Mouse (Mus musculus): ENCODE data around the gene Fthl17e. TPM values are rescaled to one million over a fixed set of nuclear protein-coding genes. Genes with fewer than 3 reads are reported as not detected.
"Not testable (repeated sequence)": the region's sequence is repeated elsewhere in the genome, so short reads cannot be mapped to it uniquely, and the experiment has no call there.

The Fthl17e gene
- total RNA-seq (2014; rRNA removed): not detected in 2 replicates
- not detected in 2 replicates for polyA plus RNA-seq (2015; fragmentation: Nextera tagmentation; extraction: Ambion mirVana)

DNA sequence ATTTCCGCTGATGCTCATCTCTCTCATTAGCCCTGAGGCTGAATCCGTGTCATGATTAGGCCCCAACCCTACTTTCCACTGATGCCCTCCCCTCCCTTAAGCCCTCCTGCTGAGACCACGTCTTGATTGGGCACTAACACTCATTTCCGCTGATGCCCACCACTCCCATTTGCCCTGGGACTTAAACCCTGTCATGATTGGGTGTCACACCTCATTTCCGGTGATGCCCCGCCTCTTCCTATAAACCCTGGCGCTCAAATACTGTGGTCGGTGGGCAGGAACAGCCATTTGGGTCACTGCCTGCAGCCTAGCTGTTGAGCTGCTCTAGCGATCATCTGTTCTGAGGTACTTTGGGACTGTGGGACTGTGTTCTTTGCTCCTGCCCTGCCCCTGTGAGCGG, at the start of gene Fthl17e:
TSS of gene Fthl17e (plus strand) at position 301 of the 400 bp plus-strand sequence.
- not testable (repeated sequence) for ATAC-seq (ENCODE audit: low FRiP score)

DNA sequence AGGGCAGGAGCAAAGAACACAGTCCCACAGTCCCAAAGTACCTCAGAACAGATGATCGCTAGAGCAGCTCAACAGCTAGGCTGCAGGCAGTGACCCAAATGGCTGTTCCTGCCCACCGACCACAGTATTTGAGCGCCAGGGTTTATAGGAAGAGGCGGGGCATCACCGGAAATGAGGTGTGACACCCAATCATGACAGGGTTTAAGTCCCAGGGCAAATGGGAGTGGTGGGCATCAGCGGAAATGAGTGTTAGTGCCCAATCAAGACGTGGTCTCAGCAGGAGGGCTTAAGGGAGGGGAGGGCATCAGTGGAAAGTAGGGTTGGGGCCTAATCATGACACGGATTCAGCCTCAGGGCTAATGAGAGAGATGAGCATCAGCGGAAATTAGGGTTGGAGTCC, 46.6 kb upstream of the Fthl17e start, which contains the start of gene Fthl17d:
TSS of gene Fthl17d (minus strand) at position 101 of the 400 bp plus-strand sequence.
- H3K9me3 ChIP-seq (ENCODE audit: low read length); H3K4me3 ChIP-seq (ENCODE audit: low read depth, low read length); DNase-seq (ENCODE audit: low spot score); H3K27me3 ChIP-seq (ENCODE audit: insufficient read depth, low read length); H3K36me3 ChIP-seq (ENCODE audit: insufficient read depth, low read length); H3K4me2 ChIP-seq (ENCODE audit: low read depth, low read length, poor library complexity, severe bottlenecking); ATAC-seq (ENCODE audit: low FRiP score); H3K9ac ChIP-seq (replicated peaks; ENCODE audit: low read length, poor library complexity, severe bottlenecking); H3K27ac ChIP-seq (ENCODE audit: low read depth, low read length); H3K4me1 ChIP-seq (ENCODE audit: insufficient read depth, low read length): not testable (repeated sequence)
- WGBS: no CpG with 5 or more reads among the region's 9 CpGs

More for the DNA sequence above, at the start of gene Fthl17e:
- WGBS: no CpG with 5 or more reads among the region's 10 CpGs
- DNase-seq (ENCODE audit: low spot score); H3K4me1 ChIP-seq (ENCODE audit: insufficient read depth, low read length); H3K4me2 ChIP-seq (ENCODE audit: low read depth, low read length, poor library complexity, severe bottlenecking); H3K4me3 ChIP-seq (ENCODE audit: low read depth, low read length); H3K9ac ChIP-seq (replicated peaks; ENCODE audit: low read length, poor library complexity, severe bottlenecking); H3K27me3 ChIP-seq (ENCODE audit: insufficient read depth, low read length); H3K36me3 ChIP-seq (ENCODE audit: insufficient read depth, low read length); H3K9me3 ChIP-seq (ENCODE audit: low read length); H3K27ac ChIP-seq (ENCODE audit: low read depth, low read length): not testable (repeated sequence)

DNA sequence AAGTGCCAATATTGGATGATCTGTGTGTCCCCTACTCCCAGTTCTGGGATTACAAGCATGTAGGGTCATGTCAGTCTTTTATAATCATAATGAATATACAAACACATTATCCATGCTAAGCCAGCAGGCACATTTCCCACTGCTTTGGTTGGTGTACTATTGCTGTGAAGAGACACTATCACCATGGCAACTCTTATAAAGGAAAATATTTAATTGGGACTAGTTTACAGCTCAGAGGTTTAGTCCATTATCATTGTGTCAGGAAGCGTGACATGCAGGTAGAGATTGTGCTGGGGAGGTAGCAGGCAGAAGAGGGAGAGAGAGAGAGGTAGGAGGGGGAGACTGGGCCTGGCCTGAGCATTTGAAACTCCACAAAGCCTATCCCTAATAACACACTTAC, 17.2 kb upstream of the Fthl17e start:
- Histone ChIP-seq H3K9me3 (ENCODE audit: low read length) (no peaks in the 10 kb centered on the region), H3K27ac (ENCODE audit: low read depth, low read length) (no peak overlapping the region), H3K4me2 (ENCODE audit: low read depth, low read length, poor library complexity, severe bottlenecking) (no peak overlapping the region), H3K27me3 (ENCODE audit: insufficient read depth, low read length) (no peaks in the 10 kb centered on the region), H3K36me3 (ENCODE audit: insufficient read depth, low read length) (no peaks in the 10 kb centered on the region), H3K4me3 (ENCODE audit: low read depth, low read length) (no peak overlapping the region), H3K4me1 (ENCODE audit: insufficient read depth, low read length) (no peaks in the 10 kb centered on the region), H3K9ac (replicated peaks; ENCODE audit: low read length, poor library complexity, severe bottlenecking) (no peak overlapping the region)
- WGBS: 40% methylated on average over 1 of the region's 1 CpGs
- peak; percentile 8 for DNase-seq (ENCODE audit: low spot score)
- ATAC-seq (ENCODE audit: low FRiP score): peak; percentile 44; the same call in 1 of the 2 replicates
- TF ChIP-seq CTCF (IDR thresholded peaks at IDR 0.05): no peak

DNA sequence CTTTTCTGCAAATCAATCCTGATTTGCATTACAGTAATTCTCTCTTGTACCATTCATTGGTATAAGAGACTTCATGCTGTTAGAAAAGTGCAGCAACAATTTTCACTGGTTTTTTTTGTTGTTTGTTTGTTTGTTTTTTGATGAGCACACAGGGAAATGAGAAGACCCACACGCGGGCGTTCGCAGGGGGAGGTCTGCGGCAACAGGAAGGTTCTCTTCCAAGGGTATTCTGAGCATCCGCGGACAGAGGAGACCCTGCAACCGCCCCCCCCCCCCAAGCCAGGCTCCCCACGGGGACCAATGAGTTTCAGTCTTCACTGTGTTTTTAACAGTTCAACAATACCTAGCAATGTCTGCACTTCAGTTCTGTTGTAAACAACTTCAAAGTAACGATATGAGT, 13.8 kb upstream of the Fthl17e start:
- Histone ChIP-seq H3K36me3 (ENCODE audit: insufficient read depth, low read length) (no peaks in the 10 kb centered on the region), H3K4me2 (ENCODE audit: low read depth, low read length, poor library complexity, severe bottlenecking) (no peak overlapping the region), H3K9ac (replicated peaks; ENCODE audit: low read length, poor library complexity, severe bottlenecking) (no peak overlapping the region), H3K4me1 (ENCODE audit: insufficient read depth, low read length) (no peaks in the 10 kb centered on the region), H3K27ac (ENCODE audit: low read depth, low read length) (no peak overlapping the region), H3K9me3 (ENCODE audit: low read length) (no peaks in the 10 kb centered on the region), H3K4me3 (ENCODE audit: low read depth, low read length) (no peak overlapping the region), H3K27me3 (ENCODE audit: insufficient read depth, low read length) (no peaks in the 10 kb centered on the region)
- no peak for TF ChIP-seq CTCF (IDR thresholded peaks at IDR 0.05)
- ATAC-seq (ENCODE audit: low FRiP score) (no peak), DNase-seq (ENCODE audit: low spot score) (no peak)
- WGBS: 59% methylated on average over 10 of the region's 10 CpGs

DNA sequence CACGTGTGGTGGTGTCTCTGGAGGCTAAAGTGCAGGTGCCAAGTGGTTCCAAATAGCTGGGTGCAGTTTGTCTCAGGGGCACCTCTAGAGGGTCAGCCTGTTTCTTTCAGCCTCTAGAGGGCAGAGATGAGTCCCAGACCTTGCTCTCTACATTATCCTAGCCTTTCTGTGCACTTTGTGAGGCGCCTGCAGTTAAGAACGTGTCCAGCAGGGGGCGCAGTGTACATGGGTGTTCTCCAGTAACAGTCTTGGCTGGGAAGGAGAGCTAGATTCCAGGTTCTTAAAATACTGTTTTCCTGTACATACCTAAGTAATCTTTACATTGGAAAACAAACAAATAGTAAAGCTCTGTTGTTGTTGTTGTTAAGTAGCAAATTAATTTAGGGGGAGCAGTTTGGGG, 8.3 kb downstream of the Fthl17e start:
- H3K9ac ChIP-seq (replicated peaks; ENCODE audit: low read length, poor library complexity, severe bottlenecking); H3K36me3 ChIP-seq (ENCODE audit: insufficient read depth, low read length); H3K4me3 ChIP-seq (ENCODE audit: low read depth, low read length); ATAC-seq (ENCODE audit: low FRiP score); DNase-seq (ENCODE audit: low spot score); H3K27ac ChIP-seq (ENCODE audit: low read depth, low read length); H3K4me1 ChIP-seq (ENCODE audit: insufficient read depth, low read length); H3K9me3 ChIP-seq (ENCODE audit: low read length); H3K27me3 ChIP-seq (ENCODE audit: insufficient read depth, low read length); H3K4me2 ChIP-seq (ENCODE audit: low read depth, low read length, poor library complexity, severe bottlenecking): not testable (repeated sequence)
- 36% methylated on average over 3 of the region's 4 CpGs for WGBS

DNA sequence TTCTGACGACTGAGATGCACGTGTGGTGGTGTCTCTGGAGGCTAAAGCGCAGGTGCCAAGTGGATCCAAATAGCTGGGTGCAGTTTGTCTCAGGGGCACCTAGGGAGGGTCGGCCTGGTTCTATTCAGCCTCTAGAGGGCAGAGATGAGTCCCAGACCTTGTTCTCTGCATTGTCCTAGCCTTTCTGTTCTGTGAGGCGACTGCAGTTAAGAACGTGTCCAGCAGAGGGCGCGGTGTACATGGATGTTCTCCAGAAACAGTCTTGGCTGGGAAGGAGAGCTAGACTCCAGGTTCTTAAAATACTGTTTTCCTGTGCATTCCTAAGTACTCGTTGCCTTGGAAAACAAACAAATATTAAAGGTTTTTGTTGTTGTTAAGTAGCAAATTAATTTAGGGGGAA, 27.7 kb downstream of the Fthl17e start:
- 23% methylated on average over 4 of the region's 9 CpGs for WGBS
- not testable (repeated sequence) for DNase-seq (ENCODE audit: low spot score); H3K4me1 ChIP-seq (ENCODE audit: insufficient read depth, low read length); H3K9me3 ChIP-seq (ENCODE audit: low read length); H3K4me2 ChIP-seq (ENCODE audit: low read depth, low read length, poor library complexity, severe bottlenecking); H3K4me3 ChIP-seq (ENCODE audit: low read depth, low read length); H3K9ac ChIP-seq (replicated peaks; ENCODE audit: low read length, poor library complexity, severe bottlenecking); H3K27me3 ChIP-seq (ENCODE audit: insufficient read depth, low read length); H3K27ac ChIP-seq (ENCODE audit: low read depth, low read length); H3K36me3 ChIP-seq (ENCODE audit: insufficient read depth, low read length)
- TF ChIP-seq CTCF (IDR thresholded peaks at IDR 0.05): peak; percentile 54
- 0 out of 2 replicates have a peak, but pooled peaks have one; percentile 34 for ATAC-seq (ENCODE audit: low FRiP score)
